Mouse (Mus musculus) ovary, postnatal 14 days (tissue): ENCODE data around the gene Bace1.

ENCODE experiments used
- DNase-seq: peaks from one replicate; pipeline ENCODE4 v3.0.0; 2022; ENCODE audit warnings: low spot score

The Bace1 gene

DNA sequence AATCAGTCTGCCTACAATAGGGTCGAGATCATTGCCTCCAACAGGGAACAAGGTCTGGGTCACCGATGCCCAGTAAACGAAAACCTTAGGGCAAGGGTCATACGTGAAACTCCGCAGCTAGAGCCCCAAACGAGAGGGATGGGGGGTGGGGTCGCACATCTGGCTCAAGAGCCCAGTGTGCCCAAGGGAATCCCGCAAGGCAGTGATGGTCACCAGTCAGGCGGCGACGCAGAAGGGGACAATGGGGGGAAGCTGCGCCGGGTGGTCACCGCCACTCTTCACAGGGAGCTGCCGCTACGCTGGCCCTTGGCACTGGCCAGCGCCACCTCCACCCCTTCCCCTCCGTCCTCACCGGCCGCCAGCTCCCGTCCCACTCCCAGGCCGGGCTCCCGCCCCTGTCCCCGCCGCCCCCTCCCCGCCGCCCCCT lies 67.4 kb downstream of the Bace1 start:
- peak; percentile 26 for DNase-seq

GRCm38 (mm10) chr9:45906355-45907077 lies 68.1 kb downstream of the Bace1 start, which contains the start of the genes Pcsk7 and Rnf214:
TSS of gene Pcsk7 (plus strand) at chr9:45906497.
TSS of gene Rnf214 (minus strand) at chr9:45906911.
- DNase-seq = peak; percentile 89

GRCm38 (mm10) chr9:45907078-45907428 lies 68.7 kb downstream of the Bace1 start:
- DNase-seq = no peak

GRCm38 (mm10) chr9:45910995-45911394 lies 72.6 kb downstream of the Bace1 start:
- no peak for DNase-seq

DNA sequence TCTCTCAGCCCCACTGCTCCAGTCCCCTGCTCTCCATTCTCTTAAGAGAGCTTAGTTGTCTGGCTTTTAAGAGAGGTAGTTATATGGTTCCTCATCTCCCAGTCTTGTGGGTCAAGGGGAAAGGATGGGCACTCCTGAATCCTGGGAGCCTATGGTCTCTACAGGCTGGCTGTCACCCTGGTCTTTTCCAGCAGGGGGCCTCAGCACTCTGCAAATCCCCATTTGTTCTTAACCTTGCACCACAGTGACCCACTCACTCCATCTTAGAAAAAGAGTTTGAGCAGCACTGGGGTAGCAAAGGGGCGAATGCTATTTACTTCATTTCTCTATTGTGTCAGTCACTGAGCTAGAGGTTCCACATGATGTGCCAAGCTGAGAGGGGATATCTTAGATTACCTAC lies 73.3 kb downstream of the Bace1 start:
- DNase-seq = peak; percentile 52
